Mouse (Mus musculus) ovary, adult 10 weeks (tissue): ENCODE measurements around the gene Olfr358. TPM values are rescaled to one million over a fixed set of nuclear protein-coding genes. Genes with fewer than 3 reads are reported as not detected.

Source experiments
- polyA plus RNA-seq: library from polyadenylated mRNA; stranded (reverse); fragments of 350-450 nt; fragmentation: Illumina TruSeq; extraction: RNeasy Lipid Tissue Mini Kit (QIAGEN cat#74804); gene quantifications from one replicate; pipeline ENCODE4 v1.2.3, GENCODE M21; 2014

Gene Olfr358
- not detected for polyA plus RNA-seq

DNA sequence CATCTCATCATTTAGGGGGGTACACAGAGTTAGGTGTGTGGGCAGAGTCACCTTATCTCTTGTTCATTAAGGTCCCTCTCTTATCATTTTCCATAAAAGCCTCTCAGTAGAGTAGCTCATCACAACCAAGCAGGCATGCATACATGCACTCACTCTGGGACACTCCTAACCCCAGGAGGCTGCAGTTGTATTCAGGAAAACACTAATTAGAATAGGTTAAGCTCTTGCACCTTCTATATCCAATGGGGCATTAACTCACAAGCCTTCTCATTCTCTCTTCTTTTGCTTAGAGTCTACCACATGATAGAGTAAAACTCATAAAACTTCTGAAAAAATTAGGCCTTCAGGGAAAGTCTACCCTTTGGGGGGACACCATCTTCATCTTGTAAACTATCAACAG, at the start of gene Olfr358:
Gene Olfr358 (minus strand): TSS at position 101 of the 400 bp plus-strand sequence.

DNA sequence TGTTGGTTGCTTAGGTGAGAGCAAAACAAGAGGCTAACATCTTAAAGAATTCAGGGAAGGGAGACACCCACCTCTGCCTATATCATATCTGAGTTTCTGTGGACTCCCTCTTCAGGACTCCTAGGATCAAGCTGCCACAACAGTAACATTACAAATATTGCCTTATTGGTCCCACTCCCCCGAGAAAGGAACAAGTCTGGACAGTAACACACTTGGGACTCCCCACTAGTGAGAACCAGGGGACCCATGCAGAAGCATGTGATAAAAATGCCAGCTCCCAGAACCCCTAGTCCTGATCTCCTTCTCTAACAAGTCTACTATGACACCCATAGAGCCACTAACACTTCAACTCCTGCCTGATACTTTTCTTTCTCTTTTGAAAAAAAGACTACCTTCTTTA, 15.6 kb downstream of the Olfr358 start, which contains the start of gene Olfr357:
Gene Olfr357 (plus strand): TSS at position 301 of the 400 bp plus-strand sequence.

Other genes starting within 250 kb of the Olfr358 start
- not detected for gene Olfr348, start 225.1 kb downstream of the Olfr358 start, polyA plus RNA-seq
- gene Olfr50, start 218.8 kb downstream of the Olfr358 start, polyA plus RNA-seq: not detected
- not detected for gene Olfr3, start 192.3 kb downstream of the Olfr358 start, polyA plus RNA-seq
- gene Olfr350, start 163.0 kb downstream of the Olfr358 start, polyA plus RNA-seq: not detected
- gene Olfr351, start 146.7 kb downstream of the Olfr358 start, polyA plus RNA-seq: not detected
- gene Olfr352, start 140.9 kb downstream of the Olfr358 start, polyA plus RNA-seq: not detected
- gene Olfr353, start 116.4 kb downstream of the Olfr358 start, polyA plus RNA-seq: not detected
- not detected for gene Olfr354, start 103.7 kb downstream of the Olfr358 start, polyA plus RNA-seq
- not detected for gene Olfr355, start 80.4 kb downstream of the Olfr358 start, polyA plus RNA-seq
- gene Olfr356, start 72.2 kb downstream of the Olfr358 start, polyA plus RNA-seq: not detected
- gene Olfr357, start 15.5 kb downstream of the Olfr358 start, polyA plus RNA-seq: not detected
- gene Olfr360, start 56.4 kb upstream of the Olfr358 start, polyA plus RNA-seq: not detected
- not detected for gene Olfr361, start 80.0 kb upstream of the Olfr358 start, polyA plus RNA-seq
- gene Olfr362, start 108.6 kb upstream of the Olfr358 start, polyA plus RNA-seq: not detected
- not detected for gene Olfr364-ps1, start 130.0 kb upstream of the Olfr358 start, polyA plus RNA-seq
- gene Olfr365, start 178.9 kb upstream of the Olfr358 start, polyA plus RNA-seq: not detected
- not detected for gene Olfr366, start 202.2 kb upstream of the Olfr358 start, polyA plus RNA-seq